Mouse (Mus musculus): ENCODE results near the gene Camkk2. TPM values are rescaled to one million over a fixed set of nuclear protein-coding genes. Genes with fewer than 3 reads are reported as not detected.

Gene Camkk2
- polyA plus RNA-seq, 1 experiment from 2014 or later: 38.9 TPM

DNA sequence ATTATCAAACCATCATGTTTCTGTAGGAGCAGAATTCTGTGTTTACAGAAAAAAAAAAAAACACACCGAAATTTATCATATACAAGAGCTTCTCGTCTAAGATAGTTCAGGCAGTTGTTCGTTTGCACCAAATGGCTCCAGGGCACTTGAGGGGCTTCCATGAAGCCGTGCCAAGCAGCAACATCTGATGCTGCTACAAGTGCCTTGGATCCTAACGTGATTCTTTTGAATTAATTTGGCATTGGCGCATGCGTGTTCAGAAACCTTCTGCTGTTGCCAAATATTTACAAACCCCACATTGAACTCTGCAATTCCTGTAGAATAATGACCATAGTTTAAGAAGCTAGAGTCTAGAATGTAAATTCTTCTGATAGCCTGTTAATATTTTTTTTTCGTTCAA is 83.7 kb downstream of the Camkk2 start:
- Histone ChIP-seq H3K27me3 (no peaks in the 10 kb centered on the region), H3K4me3 (replicated peaks) (no peak overlapping the region), H3K9ac (no peak overlapping the region), H3K9me3 (replicated peaks) (no peaks in the 10 kb centered on the region), H3K36me3 (no peaks in the 10 kb centered on the region), H3K4me1 (no peaks in the 10 kb centered on the region), H3K4me2 (replicated peaks) (no peak overlapping the region), H3K27ac (replicated peaks) (no peak overlapping the region)
- ATAC-seq (ENCODE audit: insufficient number of reproducible peaks, low FRiP score, low TSS enrichment, low read depth): no peak
- 58% methylated on average over 8 of the region's 8 CpGs for WGBS

DNA sequence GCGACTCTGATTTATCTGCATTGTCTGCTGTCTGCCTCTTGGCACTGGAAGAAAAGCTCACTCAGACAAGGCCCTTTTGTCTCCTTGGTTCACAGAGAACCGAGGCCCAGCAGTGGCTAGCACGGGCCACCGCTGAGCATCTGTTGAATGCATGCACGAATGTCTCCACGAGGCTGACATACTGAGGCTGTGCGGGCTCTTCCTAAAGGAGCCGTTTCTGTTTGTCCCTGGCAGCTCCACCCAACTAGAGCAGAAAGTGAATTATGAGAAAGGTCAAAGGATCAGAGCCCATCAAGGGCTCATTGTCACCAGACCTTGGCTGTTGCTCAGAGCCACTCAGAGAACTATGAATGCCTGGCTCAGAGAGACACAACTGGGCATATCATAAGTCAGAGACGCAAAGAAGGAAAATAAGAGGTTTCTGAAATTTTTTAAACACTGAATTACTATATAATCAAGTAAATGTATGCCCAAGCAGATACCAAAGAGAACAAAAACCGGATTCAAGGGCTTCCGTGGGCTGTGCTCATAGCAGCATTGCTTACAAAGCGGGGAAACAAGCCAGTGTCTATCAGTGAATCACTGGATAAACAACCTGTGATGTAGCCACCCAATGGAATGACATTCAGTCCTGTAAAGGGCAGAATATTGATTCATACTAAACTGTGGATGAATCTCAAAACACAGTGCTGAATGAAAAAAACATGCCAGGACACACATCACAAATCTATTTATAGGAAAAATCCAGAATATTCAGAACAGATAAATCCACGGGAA is 85.6 kb downstream of the Camkk2 start:
- no peaks in the 10 kb centered on the region for H3K9me3 ChIP-seq (replicated peaks)
- no peak for ATAC-seq (ENCODE audit: insufficient number of reproducible peaks, low FRiP score, low TSS enrichment, low read depth)
- no peaks in the 10 kb centered on the region for H3K4me1 ChIP-seq
- no peak overlapping the region for H3K9ac ChIP-seq
- H3K4me3 ChIP-seq (replicated peaks): no peak overlapping the region
- no peaks in the 10 kb centered on the region for H3K27me3 ChIP-seq
- no peak overlapping the region for H3K4me2 ChIP-seq (replicated peaks)
- H3K27ac ChIP-seq (replicated peaks): no peak overlapping the region
- H3K36me3 ChIP-seq: no peaks in the 10 kb centered on the region
- 39% methylated on average over 13 of the region's 13 CpGs for WGBS

DNA sequence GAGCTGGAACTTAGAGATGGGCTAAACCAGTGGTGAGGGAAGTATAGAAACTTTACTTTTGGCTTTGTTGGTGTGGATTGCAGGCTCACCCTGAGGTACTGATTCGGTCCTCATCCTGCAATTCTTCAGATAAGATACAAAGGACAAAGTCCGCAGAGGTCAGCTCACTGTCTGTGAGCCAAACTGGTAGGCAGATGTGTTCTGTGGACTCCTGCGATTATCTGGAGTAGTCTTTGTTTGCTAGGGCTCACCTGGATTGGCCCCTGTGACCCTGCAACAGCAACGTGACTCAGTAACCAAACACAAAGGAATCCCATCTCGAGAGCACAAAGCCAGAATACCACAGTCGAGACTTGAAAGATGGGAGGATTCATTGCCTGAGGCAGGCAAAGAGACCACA is 88.7 kb downstream of the Camkk2 start:
- ATAC-seq (ENCODE audit: insufficient number of reproducible peaks, low FRiP score, low TSS enrichment, low read depth): no peak
- Histone ChIP-seq H3K27ac (replicated peaks) (no peak overlapping the region), H3K4me1 (0 out of 2 replicates have a peak, but pooled peaks cover 3% of the 10 kb centered on the region), H3K4me3 (replicated peaks) (no peak overlapping the region), H3K9me3 (replicated peaks) (no peaks in the 10 kb centered on the region), H3K9ac (no peak overlapping the region), H3K27me3 (no peaks in the 10 kb centered on the region), H3K4me2 (replicated peaks) (no peak overlapping the region), H3K36me3 (no peaks in the 10 kb centered on the region)
- 42% methylated on average over 6 of the region's 6 CpGs for WGBS

DNA sequence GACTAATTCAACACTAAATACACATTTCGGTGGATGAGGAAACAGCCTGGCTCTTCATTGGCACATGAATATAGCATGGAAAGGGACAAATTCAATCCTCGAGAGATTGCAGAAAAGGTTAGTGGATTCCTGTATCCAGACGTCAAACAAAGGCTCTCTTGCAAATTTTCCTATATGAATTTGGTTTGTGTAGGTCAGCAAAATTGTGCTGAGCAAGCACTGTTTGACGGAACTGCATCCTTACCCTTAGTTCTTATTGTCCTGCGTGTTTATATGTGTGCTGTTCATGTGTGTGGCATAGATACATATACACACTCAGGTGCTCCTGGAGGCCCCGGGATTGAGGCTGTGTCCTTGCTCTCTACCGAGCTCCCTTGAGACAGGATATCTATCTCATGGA is 90.1 kb downstream of the Camkk2 start:
- no peaks in the 10 kb centered on the region for H3K27me3 ChIP-seq
- H3K27ac ChIP-seq (replicated peaks): no peak overlapping the region
- ATAC-seq (ENCODE audit: insufficient number of reproducible peaks, low FRiP score, low TSS enrichment, low read depth): no peak
- WGBS: 83% methylated on average over 7 of the region's 7 CpGs
- no peaks in the 10 kb centered on the region for H3K9me3 ChIP-seq (replicated peaks)
- no peak overlapping the region for H3K9ac ChIP-seq
- no peak overlapping the region for H3K4me2 ChIP-seq (replicated peaks)
- 0 out of 2 replicates have a peak, but pooled peaks cover 3% of the 10 kb centered on the region for H3K4me1 ChIP-seq
- H3K36me3 ChIP-seq: no peaks in the 10 kb centered on the region
- no peak overlapping the region for H3K4me3 ChIP-seq (replicated peaks)

DNA sequence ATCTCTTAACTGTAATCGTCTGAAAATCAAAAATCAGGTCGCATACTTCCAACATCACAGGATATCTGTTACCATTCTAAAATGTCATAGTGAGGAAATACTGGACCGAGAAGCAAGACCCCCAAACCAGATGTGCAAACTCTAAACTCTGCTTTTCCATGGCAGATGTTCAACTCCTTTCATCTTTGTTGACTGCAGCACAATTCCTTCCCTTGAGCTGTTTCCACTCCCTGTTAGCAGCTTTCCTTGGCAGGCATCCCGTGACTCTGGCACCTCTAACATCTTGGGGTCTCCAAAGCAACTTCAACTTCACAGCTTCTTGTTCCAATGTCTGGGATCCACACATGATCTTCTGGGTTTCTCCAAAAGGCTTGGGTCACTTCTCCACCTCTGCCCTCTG is 91.8 kb downstream of the Camkk2 start:
- Histone ChIP-seq H3K9ac (no peak overlapping the region), H3K4me1 (0 out of 2 replicates have a peak, but pooled peaks cover 3% of the 10 kb centered on the region), H3K27me3 (no peaks in the 10 kb centered on the region), H3K27ac (replicated peaks) (no peak overlapping the region), H3K4me3 (replicated peaks) (no peak overlapping the region), H3K36me3 (no peaks in the 10 kb centered on the region), H3K9me3 (replicated peaks) (no peaks in the 10 kb centered on the region), H3K4me2 (replicated peaks) (no peak overlapping the region)
- ATAC-seq (ENCODE audit: insufficient number of reproducible peaks, low FRiP score, low TSS enrichment, low read depth): no peak
- 40% methylated on average over 4 of the region's 4 CpGs for WGBS

DNA sequence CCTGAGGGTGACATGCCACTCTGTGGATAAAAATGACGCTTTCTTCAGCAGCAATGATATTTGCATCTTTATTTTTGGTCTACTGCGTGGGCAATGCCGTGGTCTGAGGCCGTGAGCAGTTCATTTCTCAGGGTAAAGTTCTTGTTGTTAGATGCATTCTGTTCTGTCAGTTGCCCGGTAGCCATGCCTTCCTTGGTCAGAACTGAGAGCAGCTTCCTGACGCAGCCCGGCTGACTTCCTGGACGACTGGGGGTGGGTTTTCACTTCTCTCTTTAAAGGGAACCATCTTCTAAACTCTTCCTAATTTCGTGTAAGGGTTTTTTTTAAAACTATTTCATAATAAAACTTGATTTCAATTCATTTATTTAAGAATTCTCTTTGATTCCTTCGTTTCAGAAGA is 95.3 kb downstream of the Camkk2 start:
- WGBS: 75% methylated on average over 10 of the region's 10 CpGs
- ATAC-seq (ENCODE audit: insufficient number of reproducible peaks, low FRiP score, low TSS enrichment, low read depth): no peak
- H3K9ac ChIP-seq: no peak overlapping the region

DNA sequence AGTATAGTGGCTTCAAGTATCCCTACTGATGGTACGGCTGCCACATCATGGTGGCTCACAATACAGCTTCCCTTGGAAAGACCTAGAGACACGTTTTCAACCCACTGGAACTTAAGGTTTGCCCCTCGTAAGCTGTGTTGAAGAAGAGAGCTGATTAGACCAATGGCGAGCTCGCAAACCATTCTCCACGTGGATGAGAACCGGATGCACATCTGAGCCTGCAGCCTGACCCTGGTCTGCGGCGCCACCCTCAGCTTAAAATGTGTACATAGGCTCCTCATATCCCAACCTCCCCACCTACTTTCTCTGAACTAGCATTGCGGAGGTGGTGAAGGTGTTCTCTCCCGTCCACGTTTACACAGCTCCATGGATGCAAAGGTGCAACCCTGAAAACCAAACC is 97.9 kb downstream of the Camkk2 start:
- WGBS: 85% methylated on average over 12 of the region's 12 CpGs
- H3K4me2 ChIP-seq (replicated peaks): no peak overlapping the region

More for the DNA sequence above, 95.3 kb downstream of the Camkk2 start:
- Histone ChIP-seq H3K9me3 (replicated peaks) (no peaks in the 10 kb centered on the region), H3K4me3 (replicated peaks) (no peak overlapping the region), H3K27ac (replicated peaks) (no peak overlapping the region), H3K4me2 (replicated peaks) (no peak overlapping the region), H3K36me3 (no peaks in the 10 kb centered on the region), H3K27me3 (no peaks in the 10 kb centered on the region), H3K4me1 (0 out of 2 replicates have a peak, but pooled peaks cover 3% of the 10 kb centered on the region)

More for the DNA sequence above, 97.9 kb downstream of the Camkk2 start:
- Histone ChIP-seq H3K27ac (replicated peaks) (no peak overlapping the region), H3K9me3 (replicated peaks) (no peaks in the 10 kb centered on the region), H3K9ac (no peak overlapping the region), H3K36me3 (no peaks in the 10 kb centered on the region), H3K4me1 (no peaks in the 10 kb centered on the region), H3K27me3 (no peaks in the 10 kb centered on the region), H3K4me3 (replicated peaks) (no peak overlapping the region)
- ATAC-seq (ENCODE audit: insufficient number of reproducible peaks, low FRiP score, low TSS enrichment, low read depth): no peak

Small RNA genes within 50 kb of the gene (microRNA-seq; reads per million reads assigned to microRNA genes)
- gene Mir8115 (ENCODE audit: borderline number of aligned reads): not detected

Other genes with a start within 250 kb of the Camkk2 start
- gene Ift81, start 164.9 kb downstream of the Camkk2 start, polyA plus RNA-seq (2015; fragmentation: Nextera tagmentation; extraction: Ambion mirVana): 41.4 and 44.8 TPM in 2 replicates
- gene P2rx7, start 135.5 kb downstream of the Camkk2 start, polyA plus RNA-seq (2015; fragmentation: Nextera tagmentation; extraction: Ambion mirVana): 3.2 and 3.6 TPM in 2 replicates
- 23.3 and 25.2 TPM in 2 replicates for gene P2rx4, start 71.9 kb downstream of the Camkk2 start, polyA plus RNA-seq (2015; fragmentation: Nextera tagmentation; extraction: Ambion mirVana)
- gene Anapc5, start 41.9 kb upstream of the Camkk2 start, polyA plus RNA-seq (2015; fragmentation: Nextera tagmentation; extraction: Ambion mirVana): 390 and 401 TPM in 2 replicates
- 32.0 and 36.0 TPM in 2 replicates for gene Rnf34, start 70.6 kb upstream of the Camkk2 start, polyA plus RNA-seq (2015; fragmentation: Nextera tagmentation; extraction: Ambion mirVana)
- 42.9 and 43.9 TPM in 2 replicates for gene Kdm2b, start 210.4 kb upstream of the Camkk2 start, polyA plus RNA-seq (2015; fragmentation: Nextera tagmentation; extraction: Ambion mirVana)
- 16.8 and 17.3 TPM in 2 replicates for gene Orai1, start 235.7 kb upstream of the Camkk2 start, polyA plus RNA-seq (2015; fragmentation: Nextera tagmentation; extraction: Ambion mirVana)

All from embryonic facial prominence, embryonic 15.5 days (tissue).